ENCODE assay signal across 17 mouse cellular contexts in the genomic region with DNA sequence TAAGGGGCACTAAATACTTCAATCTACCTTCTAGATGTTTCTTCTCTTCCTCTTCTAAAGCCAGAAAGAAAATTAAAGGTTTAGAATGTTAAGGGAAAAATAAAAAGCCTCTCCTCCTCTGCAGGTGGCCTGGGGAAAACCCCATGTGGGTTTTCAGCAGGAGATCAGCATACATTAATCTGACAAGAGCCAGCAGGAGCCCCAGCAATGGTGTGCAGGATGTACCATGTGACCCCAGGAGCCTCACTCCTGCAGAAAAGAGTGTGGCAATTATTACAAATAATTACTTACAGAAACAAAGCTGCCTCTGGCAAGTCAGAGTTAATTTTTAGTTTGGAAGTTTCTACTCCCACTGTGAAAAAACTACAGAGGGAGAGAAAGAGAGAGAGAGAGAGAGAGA.
DNase-seq lines count a peak whose midpoint lies in the region; ATAC-seq and TF ChIP-seq lines count a peak whose summit lies in the region.
"Had no signal": no experiment of that assay in that cellular context is flagged by ENCODE, and none has a peak within 500 bp of the region (broad histone marks: within the 10 kb centered on the region; RNA-seq: fewer than 3 reads in every experiment).

No protein-coding gene starts in this region.

- H3K27me3 ChIP-seq in forebrain, embryonic 12.5 days: no peaks in the 10 kb centered on the region
- no peaks in the 10 kb centered on the region for H3K27me3 ChIP-seq in forebrain, postnatal 0 days (ENCODE audit: insufficient read depth, low read length)
- no peaks in the 10 kb centered on the region for H3K27me3 ChIP-seq in embryonic facial prominence, embryonic 11.5 days (ENCODE audit: control insufficient read depth, insufficient read depth, low read length)
- H3K27me3 ChIP-seq in stomach, postnatal 0 days (ENCODE audit: control insufficient read depth, insufficient read depth, low read length): no peaks in the 10 kb centered on the region
- H3K27me3 ChIP-seq: heart, embryonic 15.5 days; hindbrain, embryonic 12.5 days; liver, embryonic 13.5 days had no signal

- H3K36me3 ChIP-seq in forebrain, embryonic 12.5 days (replicated peaks): no peaks in the 10 kb centered on the region
- no peaks in the 10 kb centered on the region for H3K36me3 ChIP-seq in forebrain, postnatal 0 days (ENCODE audit: insufficient read depth)
- H3K36me3 ChIP-seq in embryonic facial prominence, embryonic 11.5 days (replicated peaks; ENCODE audit: control insufficient read depth, insufficient read depth, low read depth, low read length): no peaks in the 10 kb centered on the region
- no peaks in the 10 kb centered on the region for H3K36me3 ChIP-seq in stomach, postnatal 0 days (ENCODE audit: control insufficient read depth, insufficient read depth, low read length)
- H3K36me3 ChIP-seq: heart, embryonic 15.5 days; hindbrain, embryonic 12.5 days; liver, embryonic 13.5 days had no signal

- no peak for DNase-seq in forebrain, postnatal 0 days
- DNase-seq in A20 (ENCODE audit: low read depth, low spot score): peak; percentile 19
- peak; percentile 45 for DNase-seq in embryonic facial prominence, embryonic 11.5 days (ENCODE audit: low spot score)
- peak; percentile 15 for DNase-seq in mesoderm, embryonic 11.5 days (ENCODE audit: low read depth, low spot score)
- DNase-seq in stomach, postnatal 0 days (ENCODE audit: low spot score): no peak
- DNase-seq in cerebellum, adult 8-10 months: no peak
- DNase-seq: B cell, adult 2 months; cerebellum, adult 11 months; heart, adult 18-20 months; kidney, postnatal 25 days; liver, embryonic 13.5 days; lung, postnatal 10 days; right cerebral cortex, adult 18-20 months had no signal

- ATAC-seq in forebrain, embryonic 12.5 days (ENCODE audit: low FRiP score): peak; percentile 71; the same call in 1 of the 2 replicates
- ATAC-seq in forebrain, postnatal 0 days: no peak
- ATAC-seq in embryonic facial prominence, embryonic 11.5 days (replicated peaks; ENCODE audit: insufficient number of reproducible peaks, low FRiP score, low TSS enrichment, low read depth): no peak
- no peak for ATAC-seq in stomach, postnatal 0 days (ENCODE audit: low FRiP score, low TSS enrichment)
- ATAC-seq: intestine, postnatal 0 days had no signal

- peaks cover 4% of the 10 kb centered on the region for H3K4me1 ChIP-seq in forebrain, embryonic 12.5 days
- no peaks in the 10 kb centered on the region for H3K4me1 ChIP-seq in forebrain, postnatal 0 days (ENCODE audit: insufficient read depth)
- no peaks in the 10 kb centered on the region for H3K4me1 ChIP-seq in embryonic facial prominence, embryonic 11.5 days (ENCODE audit: control insufficient read depth, insufficient read depth, low read length)
- no peaks in the 10 kb centered on the region for H3K4me1 ChIP-seq in stomach, postnatal 0 days (replicated peaks; ENCODE audit: control insufficient read depth, insufficient read depth)
- H3K4me1 ChIP-seq: heart, embryonic 15.5 days; hindbrain, embryonic 12.5 days; liver, embryonic 13.5 days had no signal

- no peaks in the 10 kb centered on the region for H3K9me3 ChIP-seq in forebrain, embryonic 12.5 days
- no peaks in the 10 kb centered on the region for H3K9me3 ChIP-seq in forebrain, postnatal 0 days (ENCODE audit: low read length)
- no peaks in the 10 kb centered on the region for H3K9me3 ChIP-seq in embryonic facial prominence, embryonic 11.5 days (replicated peaks; ENCODE audit: control insufficient read depth, low read length)
- no peaks in the 10 kb centered on the region for H3K9me3 ChIP-seq in stomach, postnatal 0 days (ENCODE audit: control insufficient read depth, low read length)
- H3K9me3 ChIP-seq: heart, embryonic 15.5 days; hindbrain, embryonic 12.5 days; liver, embryonic 13.5 days had no signal

- TF ChIP-seq EP300 in stomach, postnatal 0 days (optimal IDR thresholded peaks at IDR 0.05): no peak

- no peak overlapping the region for H3K4me3 ChIP-seq in forebrain, embryonic 12.5 days (replicated peaks)
- H3K4me3 ChIP-seq in forebrain, postnatal 0 days (ENCODE audit: low read depth, low read length): no peak overlapping the region
- no peak overlapping the region for H3K4me3 ChIP-seq in embryonic facial prominence, embryonic 11.5 days (ENCODE audit: low read depth, low read length)
- no peak overlapping the region for H3K4me3 ChIP-seq in stomach, postnatal 0 days (ENCODE audit: low read depth, low read length)
- H3K4me3 ChIP-seq: heart, embryonic 15.5 days; hindbrain, embryonic 12.5 days; liver, embryonic 13.5 days had no signal

- H3K9ac ChIP-seq in forebrain, embryonic 12.5 days: no peak overlapping the region
- no peak overlapping the region for H3K9ac ChIP-seq in forebrain, postnatal 0 days
- H3K9ac ChIP-seq in embryonic facial prominence, embryonic 11.5 days (replicated peaks; ENCODE audit: low read length): no peak overlapping the region
- no peak overlapping the region for H3K9ac ChIP-seq in stomach, postnatal 0 days (ENCODE audit: low read length)
- H3K9ac ChIP-seq: heart, embryonic 15.5 days; hindbrain, embryonic 12.5 days; liver, embryonic 13.5 days had no signal

- no peak for TF ChIP-seq CTCF in forebrain, postnatal 0 days (IDR thresholded peaks at IDR 0.05; ENCODE audit: low read depth)
- TF ChIP-seq CTCF in stomach, postnatal 0 days (IDR thresholded peaks at IDR 0.05; ENCODE audit: low read depth): no peak

- no peak overlapping the region for H3K4me2 ChIP-seq in forebrain, embryonic 12.5 days
- H3K4me2 ChIP-seq in forebrain, postnatal 0 days (ENCODE audit: low read depth): no peak overlapping the region
- H3K4me2 ChIP-seq in embryonic facial prominence, embryonic 11.5 days (ENCODE audit: low read depth, low read length): no peak overlapping the region
- no peak overlapping the region for H3K4me2 ChIP-seq in stomach, postnatal 0 days (replicated peaks; ENCODE audit: low read depth)
- H3K4me2 ChIP-seq: heart, embryonic 15.5 days; hindbrain, embryonic 12.5 days; liver, embryonic 13.5 days had no signal

- no peak overlapping the region for H3K27ac ChIP-seq in forebrain, embryonic 12.5 days
- no peak overlapping the region for H3K27ac ChIP-seq in forebrain, postnatal 0 days (ENCODE audit: low read depth, low read length)
- no peak overlapping the region for H3K27ac ChIP-seq in embryonic facial prominence, embryonic 11.5 days (replicated peaks; ENCODE audit: low read depth, low read length)
- H3K27ac ChIP-seq in stomach, postnatal 0 days (replicated peaks): no peak overlapping the region
- H3K27ac ChIP-seq: heart, embryonic 15.5 days; hindbrain, embryonic 12.5 days; liver, embryonic 13.5 days had no signal

Comparison
In these comparisons a context has a peak if more than half of its experiments do, and no peak if none do; other contexts are left out.
1. DNase-seq: peak in A20 (single experiment), embryonic facial prominence, embryonic 11.5 days (single experiment) and mesoderm, embryonic 11.5 days (single experiment); none in forebrain, postnatal 0 days (single experiment), stomach, postnatal 0 days (single experiment) and cerebellum, adult 8-10 months (single experiment).